Mouse (Mus musculus) urinary bladder, postnatal 0 days (tissue): Measurements from ENCODE around the gene Dnm1l. TPM values are rescaled to one million over a fixed set of nuclear protein-coding genes. Genes with fewer than 3 reads are reported as not detected.

Experiments used
- polyA plus RNA-seq: library from polyadenylated mRNA; unstranded; fragments of >200 nt; fragmentation: Nextera tagmentation; extraction: Ambion mirVana; gene quantifications from 2 replicates; pipeline ENCODE4 v1.2.1, GENCODE M21; 2015

The Dnm1l gene
- 34.7 and 46.7 TPM in 2 replicates for polyA plus RNA-seq

DNA sequence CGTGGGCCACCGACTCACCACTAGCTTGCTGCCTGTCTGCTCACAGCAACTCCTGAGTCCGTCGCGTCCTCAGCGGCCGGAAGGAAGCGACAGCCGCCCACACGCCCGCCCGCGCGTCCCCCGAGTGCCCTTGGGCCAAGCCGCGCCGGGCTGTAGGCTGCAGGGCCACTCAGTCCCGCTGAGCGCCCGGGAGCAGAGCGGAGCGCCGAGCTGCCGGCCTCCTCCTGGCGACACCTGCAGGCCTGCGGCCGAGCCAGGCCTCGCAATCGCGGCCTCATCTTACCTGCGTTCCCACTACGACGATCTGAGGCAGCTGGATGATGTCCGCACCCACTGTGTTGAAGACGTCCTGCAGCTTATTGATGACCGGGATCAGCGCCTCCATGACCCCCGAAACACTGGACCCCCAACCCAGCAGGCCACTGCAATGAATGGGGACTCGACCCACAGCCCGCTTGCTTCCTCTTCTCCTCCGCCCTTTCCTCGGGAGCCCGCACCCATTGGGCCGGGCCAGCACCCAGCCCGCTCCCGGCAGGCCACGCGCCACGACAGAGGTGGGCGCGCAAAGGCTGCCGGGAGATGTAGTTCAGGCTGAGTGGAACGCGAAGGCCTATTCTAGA lies at the start of gene Dnm1l:
Gene Dnm1l (minus strand): TSS at position 479 of the 620 bp plus-strand sequence.

DNA sequence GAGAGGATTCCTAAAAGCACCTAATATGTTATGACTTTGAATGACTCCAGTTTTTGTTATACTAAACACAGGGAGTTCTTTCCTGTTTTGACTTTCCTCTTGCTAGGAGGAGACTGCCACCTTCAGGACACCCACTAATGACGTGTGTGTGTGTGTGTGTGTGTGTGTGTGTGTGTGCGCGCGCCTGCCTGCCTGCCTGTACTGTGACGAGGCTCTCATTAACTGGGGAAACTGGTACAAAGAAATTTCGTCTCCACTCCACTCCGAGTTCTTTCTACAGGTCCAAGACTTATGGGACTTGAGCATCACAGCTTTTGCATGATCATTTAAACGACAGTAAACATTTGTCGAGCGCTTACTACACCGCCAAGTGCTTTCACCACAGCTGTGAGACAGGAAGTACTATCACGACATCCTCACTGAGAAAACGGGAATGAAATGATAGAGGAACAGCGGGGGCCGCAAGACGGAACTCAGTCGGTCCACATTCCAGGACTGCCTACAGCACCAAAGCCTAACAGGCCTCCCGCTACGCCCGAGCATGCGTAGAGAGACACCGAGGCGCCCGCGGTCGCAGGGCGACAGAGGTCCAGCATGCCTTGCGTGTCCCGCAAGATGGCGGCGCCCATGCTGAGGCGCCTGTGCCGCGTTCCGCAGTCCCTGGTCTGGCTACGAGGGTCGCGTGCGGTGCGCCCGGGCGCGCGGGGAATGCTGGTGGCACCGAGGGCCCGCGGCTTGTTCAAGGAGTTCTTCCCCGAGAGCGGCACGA lies 56.2 kb downstream of the Dnm1l start, which contains the start of gene Yars2:
Gene Yars2 (plus strand): TSS at position 597 of the 769 bp plus-strand sequence.

Other genes starting within 250 kb of the Dnm1l start
- 20.3 and 23.7 TPM in 2 replicates for gene Pkp2, start 145.6 kb downstream of the Dnm1l start, polyA plus RNA-seq
- 19.9 and 23.9 TPM in 2 replicates for gene Yars2, start 56.0 kb downstream of the Dnm1l start, polyA plus RNA-seq
- 4.0 and 4.4 TPM in 2 replicates for gene Fgd4, start 241.6 kb upstream of the Dnm1l start, polyA plus RNA-seq